Mouse (Mus musculus) lung, embryonic 15.5 days (tissue): ENCODE measurements at regions not wholly inside any gene's neighbourhood (a gene's known extent, or its start where the extent isn't known, plus 50 kb on each side); places are given as distances from the start of the nearest gene placed in this dataset.

ENCODE experiments used
- ATAC-seq: fragments of 200-750 bp; cut with Nextera tagmentation; 2 replicates; pipeline ENCODE4 v1.8.0; 2017; ENCODE audit warnings: moderate number of reproducible peaks, borderline replicate concordance; ENCODE audit not compliant: low FRiP score, low TSS enrichment; ENCODE audit errors: extremely low read depth
- H3K27ac ChIP-seq: fragments of 300-500 bp; sonication (generic); 2 replicates; pipeline ENCODE4 v1.5.1; 2015; ENCODE audit warnings: moderate library complexity, mild to moderate bottlenecking, inconsistent platforms
- H3K27me3 ChIP-seq: fragments of 300-500 bp; sonication (generic); 2 replicates; pipeline ENCODE4 v1.6.1; 2015; ENCODE audit warnings: inconsistent platforms
- H3K36me3 ChIP-seq: fragments of 300-500 bp; sonication (generic); 2 replicates; pipeline ENCODE4 v1.6.1; 2015; ENCODE audit warnings: inconsistent platforms
- H3K4me1 ChIP-seq: fragments of 300-500 bp; sonication (generic); 2 replicates; pipeline ENCODE4 v1.6.1; 2015; ENCODE audit warnings: inconsistent platforms
- H3K4me2 ChIP-seq: fragments of 300-500 bp; sonication (generic); 2 replicates; pipeline ENCODE4 v1.6.1; 2015; ENCODE audit warnings: inconsistent platforms, mild to moderate bottlenecking, moderate library complexity
- H3K4me3 ChIP-seq: fragments of 300-500 bp; sonication (generic); 2 replicates; pipeline ENCODE4 v1.5.1; 2015; ENCODE audit warnings: mild to moderate bottlenecking, inconsistent platforms
- H3K9ac ChIP-seq: fragments of 300-500 bp; sonication (generic); 2 replicates; pipeline ENCODE4 v1.6.1; 2015; ENCODE audit warnings: inconsistent platforms
- H3K9me3 ChIP-seq: fragments of 300-500 bp; sonication (generic); 2 replicates; pipeline ENCODE4 v1.6.1; 2016; ENCODE audit warnings: inconsistent platforms
- WGBS: fragments of 180-500 bp; shearing (Covaris S2); methylation state at CpG from one replicate; pipeline ENCODE4 v1.1.7; 2015; 5-methylcytosine and 5-hydroxymethylcytosine counted together

GRCm38 (mm10) chr14:24646239-24646848, 159.4 kb downstream of the Rps24 start:
- H3K27ac ChIP-seq = no peak overlapping the region
- H3K9me3 ChIP-seq = no peaks in the 10 kb centered on the region
- no peak for ATAC-seq
- no peaks in the 10 kb centered on the region for H3K36me3 ChIP-seq
- H3K4me2 ChIP-seq = no peak overlapping the region
- H3K4me1 ChIP-seq = no peaks in the 10 kb centered on the region
- no peaks in the 10 kb centered on the region for H3K27me3 ChIP-seq
- no peak overlapping the region for H3K9ac ChIP-seq
- no peak overlapping the region for H3K4me3 ChIP-seq
- 79% methylated on average over 6 of the region's 6 CpGs for WGBS

DNA sequence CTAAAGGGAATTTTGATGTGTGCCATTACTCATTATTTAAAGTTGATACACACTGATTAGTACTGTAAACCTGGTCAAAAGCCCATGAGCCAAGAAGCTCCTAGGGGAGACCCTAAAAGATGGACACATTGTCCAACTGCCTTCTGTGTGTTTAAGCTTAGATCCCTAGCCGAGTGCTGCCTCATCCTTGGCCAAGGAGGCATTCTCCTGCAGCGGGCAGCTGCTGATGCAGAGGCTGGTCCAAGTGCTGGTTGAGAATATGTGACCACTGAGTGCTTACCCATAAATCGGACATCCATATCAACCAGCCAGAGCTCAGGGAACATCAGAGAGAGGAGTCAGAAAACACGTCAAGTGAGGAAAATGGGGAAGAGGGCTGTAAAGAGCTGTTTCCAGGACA, 160.8 kb downstream of the Rps24 start:
- 77% methylated on average over 4 of the region's 4 CpGs for WGBS
- H3K36me3 ChIP-seq = no peaks in the 10 kb centered on the region
- H3K4me1 ChIP-seq = no peaks in the 10 kb centered on the region
- H3K4me2 ChIP-seq = no peak overlapping the region
- H3K27me3 ChIP-seq = no peaks in the 10 kb centered on the region
- no peak overlapping the region for H3K4me3 ChIP-seq
- H3K9ac ChIP-seq = no peak overlapping the region
- H3K27ac ChIP-seq = no peak overlapping the region
- no peak for ATAC-seq
- H3K9me3 ChIP-seq = no peaks in the 10 kb centered on the region

DNA sequence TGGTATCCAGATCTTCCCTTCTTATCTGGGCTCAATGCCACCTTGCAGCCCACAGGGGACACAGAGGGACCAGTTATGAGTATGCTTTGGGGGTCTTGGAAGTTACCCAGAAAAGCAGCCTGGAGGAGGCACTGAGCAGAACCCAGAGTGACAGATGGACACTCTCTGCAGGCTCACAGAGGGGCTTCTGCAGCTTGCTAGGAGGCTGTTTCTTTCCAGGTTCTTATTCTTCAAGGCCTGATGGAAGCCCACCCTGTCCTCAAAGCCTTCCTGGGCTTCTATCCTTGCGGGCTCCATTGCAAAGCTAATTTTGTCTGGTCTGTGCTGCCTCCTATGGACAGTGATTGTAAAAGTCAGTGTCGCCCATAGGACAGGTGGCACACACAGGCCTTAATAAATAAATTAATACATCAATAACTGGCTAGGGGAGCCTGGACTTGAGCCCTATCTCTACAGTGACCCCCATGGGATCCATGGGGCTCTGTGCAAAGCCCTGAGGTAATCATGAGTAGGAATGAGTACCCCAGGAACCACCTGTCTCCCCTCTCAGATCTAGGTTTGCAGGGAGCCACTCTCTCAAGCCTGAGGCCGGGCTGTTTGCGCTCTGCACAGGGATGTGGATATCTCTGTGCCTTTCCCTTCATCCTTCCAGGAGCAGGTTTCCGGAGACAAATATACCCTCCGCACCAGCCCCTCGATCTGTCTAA, 163.4 kb downstream of the Rps24 start:
- Histone ChIP-seq H3K27me3 (no peaks in the 10 kb centered on the region), H3K9ac (no peak overlapping the region), H3K4me2 (no peak overlapping the region), H3K36me3 (no peaks in the 10 kb centered on the region), H3K27ac (no peak overlapping the region), H3K4me3 (no peak overlapping the region), H3K9me3 (no peaks in the 10 kb centered on the region), H3K4me1 (no peaks in the 10 kb centered on the region)
- no peak for ATAC-seq
- 31% methylated on average over 7 of the region's 7 CpGs for WGBS

GRCm38 (mm10) chr14:24650902-24651270, 164.0 kb downstream of the Rps24 start:
- no peak overlapping the region for H3K4me3 ChIP-seq
- H3K27ac ChIP-seq = no peak overlapping the region
- H3K4me1 ChIP-seq = no peaks in the 10 kb centered on the region
- WGBS = 18% methylated on average over 12 of the region's 12 CpGs
- H3K9me3 ChIP-seq = no peaks in the 10 kb centered on the region
- H3K4me2 ChIP-seq = no peak overlapping the region
- no peaks in the 10 kb centered on the region for H3K27me3 ChIP-seq
- ATAC-seq = no peak
- H3K36me3 ChIP-seq = no peaks in the 10 kb centered on the region
- no peak overlapping the region for H3K9ac ChIP-seq

DNA sequence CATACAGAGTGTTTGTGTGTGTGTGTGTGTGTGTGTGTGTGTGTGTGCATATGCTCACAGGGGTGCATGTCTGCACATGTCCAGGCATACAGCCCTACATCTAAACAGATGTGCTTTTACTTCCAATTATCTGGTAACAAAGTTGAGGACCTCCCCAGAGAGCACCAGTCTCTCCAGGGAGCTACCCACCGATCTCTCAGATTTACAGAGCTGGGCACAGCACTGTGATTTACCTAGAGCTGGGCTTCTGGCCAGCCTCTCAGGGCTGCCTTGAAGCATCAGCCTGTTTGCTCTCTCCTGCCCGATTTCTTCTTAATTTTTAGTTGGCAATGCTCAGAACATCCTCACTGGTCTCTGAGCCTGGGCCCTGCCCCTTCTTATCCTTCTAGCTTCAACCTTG, 165.7 kb downstream of the Rps24 start:
- H3K36me3 ChIP-seq = no peaks in the 10 kb centered on the region
- H3K27ac ChIP-seq = no peak overlapping the region
- no peaks in the 10 kb centered on the region for H3K27me3 ChIP-seq
- WGBS = 71% methylated on average over 2 of the region's 2 CpGs
- H3K4me2 ChIP-seq = no peak overlapping the region
- no peaks in the 10 kb centered on the region for H3K4me1 ChIP-seq
- no peak overlapping the region for H3K4me3 ChIP-seq
- no peak overlapping the region for H3K9ac ChIP-seq
- H3K9me3 ChIP-seq = no peaks in the 10 kb centered on the region
- ATAC-seq = no peak

DNA sequence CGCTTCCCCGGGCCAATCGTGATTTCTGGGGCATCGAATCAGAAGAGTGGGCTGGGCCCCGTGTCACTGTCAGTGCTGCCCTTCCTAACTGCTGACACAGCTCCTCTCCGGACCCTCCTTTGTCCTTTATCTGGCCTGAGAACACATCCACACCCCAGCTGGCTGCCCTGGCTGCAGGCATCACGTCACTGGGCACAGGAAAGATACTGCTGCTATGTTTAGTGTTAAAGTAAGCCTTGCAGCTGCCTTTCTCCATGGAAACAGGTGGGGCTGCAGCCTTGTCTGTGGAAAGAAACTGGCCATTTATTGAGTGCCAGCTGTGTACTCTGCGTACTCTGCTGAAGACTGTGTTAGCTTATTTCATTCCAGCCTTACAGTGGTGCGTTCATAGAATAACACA, 168.7 kb downstream of the Rps24 start:
- 47% methylated on average over 9 of the region's 9 CpGs for WGBS
- no peak overlapping the region for H3K27ac ChIP-seq
- no peak overlapping the region for H3K4me2 ChIP-seq

GRCm38 (mm10) chr14:24661797-24662196, 174.9 kb downstream of the Rps24 start:
- 41% methylated on average over 2 of the region's 2 CpGs for WGBS
- H3K4me2 ChIP-seq = no peak overlapping the region
- H3K4me1 ChIP-seq = no peaks in the 10 kb centered on the region
- no peaks in the 10 kb centered on the region for H3K27me3 ChIP-seq
- H3K36me3 ChIP-seq = no peaks in the 10 kb centered on the region
- H3K4me3 ChIP-seq = no peak overlapping the region
- no peak overlapping the region for H3K9ac ChIP-seq
- H3K27ac ChIP-seq = no peak overlapping the region
- ATAC-seq = no peak
- no peaks in the 10 kb centered on the region for H3K9me3 ChIP-seq

More for the DNA sequence above, 168.7 kb downstream of the Rps24 start:
- no peaks in the 10 kb centered on the region for H3K27me3 ChIP-seq
- no peak for ATAC-seq
- H3K9ac ChIP-seq = no peak overlapping the region
- H3K36me3 ChIP-seq = no peaks in the 10 kb centered on the region
- no peak overlapping the region for H3K4me3 ChIP-seq
- H3K4me1 ChIP-seq = no peaks in the 10 kb centered on the region
- no peaks in the 10 kb centered on the region for H3K9me3 ChIP-seq

GRCm38 (mm10) chr14:24665210-24665609, 178.3 kb downstream of the Rps24 start:
- Histone ChIP-seq H3K27ac (no peak overlapping the region), H3K36me3 (no peaks in the 10 kb centered on the region), H3K27me3 (no peaks in the 10 kb centered on the region), H3K4me3 (no peak overlapping the region), H3K9me3 (no peaks in the 10 kb centered on the region), H3K4me1 (no peaks in the 10 kb centered on the region), H3K9ac (no peak overlapping the region), H3K4me2 (no peak overlapping the region)
- WGBS = 82% methylated on average over 4 of the region's 4 CpGs
- ATAC-seq = no peak
